Mouse (Mus musculus) heart, postnatal 0 days (tissue): ENCODE measurements around the gene Dnajb1. TPM values are rescaled to one million over a fixed set of nuclear protein-coding genes. Genes with fewer than 3 reads are reported as not detected.
A peak's percentile ranks its signal among the peaks of the same experiment; 100 is the strongest.

ENCODE experiments used
- ATAC-seq: fragments of 200-750 bp; cut with Nextera tagmentation; 2 replicates; pipeline ENCODE4 v1.8.0; 2017; ENCODE audit warnings: low read depth, moderate number of reproducible peaks, moderate library complexity; ENCODE audit not compliant: insufficient read depth
- DNase-seq: peaks from one replicate; pipeline ENCODE4 v3.0.0-alpha.2; 2016; ENCODE audit warnings: low spot score
- H3K27ac ChIP-seq: fragments of 300-500 bp; sonication (generic); 2 replicates; pipeline ENCODE4 v1.5.1; 2014; ENCODE audit warnings: low read depth, mild to moderate bottlenecking
- H3K27me3 ChIP-seq: fragments of 300-500 bp; sonication (generic); 2 replicates; pipeline ENCODE4 v1.6.1; 2014; ENCODE audit warnings: low read length, mixed read lengths; ENCODE audit not compliant: control insufficient read depth, insufficient read depth
- H3K36me3 ChIP-seq: fragments of 300-500 bp; sonication (generic); replicated peaks from 2 replicates; pipeline ENCODE4 v1.6.1; 2014; ENCODE audit warnings: low read length, mixed read lengths; ENCODE audit not compliant: control insufficient read depth, insufficient read depth
- H3K4me1 ChIP-seq: fragments of 300-500 bp; sonication (generic); 2 replicates; pipeline ENCODE4 v1.6.1; 2014; ENCODE audit warnings: antibody characterized with exemption; ENCODE audit not compliant: control insufficient read depth, insufficient read depth
- H3K4me2 ChIP-seq: fragments of 300-500 bp; sonication (generic); 2 replicates; pipeline ENCODE4 v1.6.1; 2014; ENCODE audit warnings: low read depth, mild to moderate bottlenecking, low read length, moderate library complexity
- H3K4me3 ChIP-seq: fragments of 300-500 bp; sonication (generic); 2 replicates; pipeline ENCODE4 v1.5.1; 2014; ENCODE audit warnings: low read depth, low read length
- H3K9ac ChIP-seq: fragments of 300-500 bp; sonication (generic); replicated peaks from 2 replicates; pipeline ENCODE4 v1.6.1; 2014; ENCODE audit warnings: low read depth, low read length, mixed read lengths
- H3K9me3 ChIP-seq: fragments of 300-500 bp; sonication (generic); replicated peaks from 2 replicates; pipeline ENCODE4 v1.6.1; 2016; ENCODE audit warnings: low read length; ENCODE audit not compliant: control insufficient read depth
- CTCF ChIP-seq: IDR thresholded peaks from 2 replicates; pipeline ENCODE4 v1.5.1; 2016; ENCODE audit warnings: antibody characterized with exemption, control low read depth, low read depth
- EP300 ChIP-seq: IDR thresholded peaks from 2 replicates; pipeline ENCODE4 v1.6.1; 2016; ENCODE audit warnings: antibody characterized with exemption, low read depth
- WGBS: fragments of 180-500 bp; shearing (Covaris S2); extraction: QIAGEN DNeasy Blood & Tissue Kit; methylation state at CpG from one replicate; pipeline ENCODE4 v1.1.7; 2014; 5-methylcytosine and 5-hydroxymethylcytosine counted together
- polyA plus RNA-seq: library from polyadenylated mRNA; unstranded; fragments of >200 nt; fragmentation: Nextera tagmentation; extraction: Ambion mirVana; gene quantifications from 2 replicates; pipeline ENCODE4 v1.2.1, GENCODE M21; 2015
- total RNA-seq: library from RNA; depleted of rRNA; stranded (reverse); fragments of >200 nt; gene quantifications from 2 replicates; pipeline ENCODE4 v1.2.3, GENCODE M21; 2014; ENCODE audit warnings: low replicate concordance

Dnajb1 gene
- total and polyA plus RNA-seq, 2 experiments from 2014 or later: 17.6 to 26.7 TPM

- no peak overlapping the region for H3K4me3 ChIP-seq
- no peak overlapping the region for H3K9ac ChIP-seq
- no peak for TF ChIP-seq CTCF
- TF ChIP-seq EP300: no peak
- no peak overlapping the region for H3K4me2 ChIP-seq
- H3K36me3 ChIP-seq: peaks cover 23% of the 10 kb centered on the region
- H3K4me1 ChIP-seq: peaks cover 11% of the 10 kb centered on the region; the same call in 1 of the 2 replicates
- ATAC-seq (no peak), DNase-seq (no peak)
- no peaks in the 10 kb centered on the region for H3K9me3 ChIP-seq
- H3K27ac ChIP-seq: no peak overlapping the region
- 92% methylated on average over 5 of the region's 5 CpGs for WGBS
- H3K27me3 ChIP-seq: no peaks in the 10 kb centered on the region
Observed at GRCm38 (mm10) chr8:83588886-83589285, 19.1 kb upstream of the Dnajb1 start.

DNA sequence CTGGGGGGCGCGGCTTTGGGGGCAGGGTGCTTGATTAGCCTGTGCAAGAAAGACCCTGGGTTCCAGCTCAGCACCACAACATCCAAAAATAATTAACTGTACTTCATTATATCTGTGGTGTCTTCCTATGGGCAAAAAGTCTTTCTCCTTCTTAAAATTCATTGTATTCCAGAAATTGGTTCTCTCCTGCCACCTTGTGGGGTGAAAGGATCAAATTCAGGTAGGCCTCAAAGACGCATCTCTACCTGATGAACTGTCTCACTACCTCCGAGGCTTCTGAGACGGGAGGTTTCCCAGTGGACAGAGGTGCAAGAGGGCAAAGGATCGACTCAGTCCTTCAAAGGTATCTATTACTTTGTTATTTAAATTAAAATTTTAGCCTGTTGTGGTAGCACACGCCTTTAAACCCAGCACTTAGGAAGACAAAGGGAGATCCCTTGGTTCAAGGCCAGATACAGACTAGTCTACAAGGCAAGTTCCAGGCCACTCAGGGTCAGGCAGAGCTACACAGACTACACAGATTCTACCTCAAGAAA, 17.4 kb upstream of the Dnajb1 start:
- no peaks in the 10 kb centered on the region for H3K9me3 ChIP-seq
- H3K4me2 ChIP-seq: no peak overlapping the region
- H3K4me3 ChIP-seq: no peak overlapping the region
- WGBS: 78% methylated on average over 7 of the region's 7 CpGs
- TF ChIP-seq CTCF (no peak; the same call in 1 of the 2 replicates), EP300 (no peak)
- H3K36me3 ChIP-seq: peaks cover 10% of the 10 kb centered on the region; the same call in 1 of the 2 replicates
- 0 out of 2 replicates have a peak overlapping the region, but pooled peaks have one; percentile 7 for H3K9ac ChIP-seq
- H3K27ac ChIP-seq: no peak overlapping the region
- H3K27me3 ChIP-seq: no peaks in the 10 kb centered on the region
- peaks cover 7% of the 10 kb centered on the region; the same call in 1 of the 2 replicates for H3K4me1 ChIP-seq
- ATAC-seq (no peak), DNase-seq (no peak)

- peak overlapping the region; percentile 95 for H3K4me2 ChIP-seq
- H3K4me3 ChIP-seq: no peak overlapping the region
- no peaks in the 10 kb centered on the region for H3K27me3 ChIP-seq
- H3K9ac ChIP-seq: no peak overlapping the region; the same call in 1 of the 2 replicates
- peaks cover 7% of the 10 kb centered on the region; the same call in 1 of the 2 replicates for H3K36me3 ChIP-seq
- no peak overlapping the region for H3K27ac ChIP-seq
- peaks cover 7% of the 10 kb centered on the region; the same call in 1 of the 2 replicates for H3K4me1 ChIP-seq
- WGBS: 76% methylated on average over 3 of the region's 3 CpGs
- ATAC-seq (no peak), DNase-seq (no peak)
- no peaks in the 10 kb centered on the region for H3K9me3 ChIP-seq
- TF ChIP-seq EP300 (no peak), CTCF (no peak)
Observed at GRCm38 (mm10) chr8:83592682-83593081, 15.3 kb upstream of the Dnajb1 start.

- ATAC-seq (no peak), DNase-seq (no peak)
- no peak for TF ChIP-seq CTCF
- Histone ChIP-seq H3K36me3 (peaks cover 7% of the 10 kb centered on the region; the same call in 1 of the 2 replicates), H3K4me2 (peak overlapping the region; percentile 95), H3K27me3 (no peaks in the 10 kb centered on the region), H3K4me3 (peak overlapping the region; percentile 75), H3K9me3 (no peaks in the 10 kb centered on the region), H3K9ac (peak overlapping the region; percentile 75), H3K4me1 (peaks cover 7% of the 10 kb centered on the region; the same call in 1 of the 2 replicates), H3K27ac (peak overlapping the region; percentile 92)
- 6% methylated on average over 22 of the region's 22 CpGs for WGBS
Observed at GRCm38 (mm10) chr8:83593325-83594166, 14.4 kb upstream of the Dnajb1 start.

DNA sequence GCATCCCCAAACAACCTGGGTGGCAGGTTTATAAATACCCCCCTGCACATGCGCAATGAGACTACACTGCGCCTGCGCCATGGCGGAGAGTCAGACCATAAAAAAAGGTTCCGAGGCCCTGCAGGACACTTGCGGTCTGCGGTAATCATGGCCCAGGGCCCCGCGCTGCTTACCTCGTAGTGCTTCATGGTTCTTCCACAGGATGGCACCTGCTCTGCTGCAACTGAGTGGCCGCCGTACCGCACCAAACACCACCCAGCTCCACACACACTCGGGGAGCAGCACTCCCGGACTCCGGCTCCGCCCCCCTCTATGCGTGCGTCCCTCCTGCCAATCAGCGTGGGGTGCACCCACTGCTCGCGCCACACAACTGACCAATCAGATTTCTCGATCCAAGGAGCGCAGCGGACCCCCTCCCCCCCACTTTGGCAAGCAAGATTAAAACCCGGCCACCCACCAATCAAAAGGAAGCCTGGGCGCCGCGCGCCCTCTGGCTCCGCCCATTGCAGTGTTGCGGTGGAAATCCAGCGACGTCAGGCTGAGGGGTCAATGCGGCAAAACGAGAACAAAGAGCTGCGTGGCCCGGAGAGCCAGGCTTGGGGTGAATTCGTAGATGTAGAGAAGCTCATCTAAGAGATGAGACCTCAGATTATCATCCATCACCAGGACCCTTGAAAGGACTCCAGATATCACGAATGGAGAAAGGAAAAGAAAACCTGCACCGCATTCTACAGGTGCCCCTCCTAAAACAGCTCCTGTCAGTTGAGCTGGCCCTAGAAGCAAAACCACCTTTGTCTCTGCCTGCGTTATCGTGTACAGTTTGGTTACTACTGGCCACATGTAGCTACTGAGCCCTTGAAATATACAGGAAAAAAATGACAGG, 13.6 kb upstream of the Dnajb1 start:
- Histone ChIP-seq H3K36me3 (0 out of 2 replicates have a peak, but pooled peaks cover 4% of the 10 kb centered on the region), H3K27me3 (no peaks in the 10 kb centered on the region), H3K9ac (peak overlapping the region; percentile 75), H3K4me1 (peaks cover 7% of the 10 kb centered on the region; the same call in 1 of the 2 replicates), H3K27ac (peak overlapping the region; percentile 92), H3K9me3 (no peaks in the 10 kb centered on the region), H3K4me2 (peak overlapping the region; percentile 95), H3K4me3 (peak overlapping the region; percentile 75)
- DNase-seq: peak; percentile 99
- no peak for TF ChIP-seq EP300
- under 1% methylated on average over 43 of the region's 43 CpGs for WGBS
- ATAC-seq: peak; percentile 98
